In genomic region chr1:61736550-61736949, GRCm38 (mm10) we compare ENCODE assay signal across 21 mouse cellular contexts.
DNase-seq lines count a peak whose midpoint lies in the region; ATAC-seq and TF ChIP-seq lines count a peak whose summit lies in the region.
"Had no signal": no experiment of that assay in that cellular context is flagged by ENCODE, and none has a peak within 500 bp of the region (broad histone marks: within the 10 kb centered on the region; RNA-seq: fewer than 3 reads in every experiment).

No protein-coding gene starts in this region.

- WGBS in kidney, adult 2 months, result 37% methylated on average over 1 of the region's 1 CpGs
- 71% methylated on average over 1 of the region's 1 CpGs for WGBS in kidney, embryonic 14.5 days
- WGBS in liver, embryonic 14.5 days (ENCODE audit: insufficient replicate concordance), result 60% methylated on average over 1 of the region's 1 CpGs
- 54% methylated on average over 1 of the region's 1 CpGs for WGBS in stomach, embryonic 16.5 days
- 88% methylated on average over 1 of the region's 1 CpGs for WGBS in midbrain, embryonic 13.5 days

- H3K4me1 ChIP-seq in kidney, adult 2 months (ENCODE audit: control insufficient read depth, insufficient read depth, low read length), result no peaks in the 10 kb centered on the region; the same call in 1 of the 2 replicates
- no peaks in the 10 kb centered on the region for H3K4me1 ChIP-seq in kidney, embryonic 14.5 days (ENCODE audit: control insufficient read depth, insufficient read depth, low read length)
- no peaks in the 10 kb centered on the region; a peak in 1 of 4 replicates for H3K4me1 ChIP-seq in liver, embryonic 14.5 days (replicated peaks; ENCODE audit: control insufficient read depth in 2 of 2, insufficient read depth in 2 of 2, low read length in 1 of 2)
- no peaks in the 10 kb centered on the region; the same call in 1 of the 2 replicates for H3K4me1 ChIP-seq in stomach, embryonic 16.5 days (ENCODE audit: control insufficient read depth, insufficient read depth, low read length)
- no peaks in the 10 kb centered on the region for H3K4me1 ChIP-seq in midbrain, embryonic 13.5 days (replicated peaks)
- H3K4me1 ChIP-seq: embryonic facial prominence, embryonic 12.5 days; embryonic facial prominence, embryonic 15.5 days; hindbrain, embryonic 12.5 days had no signal

- H3K27me3 ChIP-seq in kidney, adult 2 months (replicated peaks; ENCODE audit: control insufficient read depth, insufficient read depth, low read length), result no peaks in the 10 kb centered on the region
- no peaks in the 10 kb centered on the region for H3K27me3 ChIP-seq in kidney, embryonic 14.5 days (ENCODE audit: control insufficient read depth, insufficient read depth, low read length)
- no peaks in the 10 kb centered on the region for H3K27me3 ChIP-seq in liver, embryonic 14.5 days (ENCODE audit: control insufficient read depth, insufficient read depth, low read length)
- no peaks in the 10 kb centered on the region for H3K27me3 ChIP-seq in stomach, embryonic 16.5 days (ENCODE audit: control insufficient read depth, insufficient read depth, low read length)
- H3K27me3 ChIP-seq in midbrain, embryonic 13.5 days, result no peaks in the 10 kb centered on the region
- H3K27me3 ChIP-seq: embryonic facial prominence, embryonic 12.5 days; embryonic facial prominence, embryonic 15.5 days; hindbrain, embryonic 12.5 days had no signal

- no peak for TF ChIP-seq POLR2A in kidney, adult 2 months (IDR thresholded peaks at IDR 0.05; ENCODE audit: low read depth, low read length)

- no peak for TF ChIP-seq CTCF in kidney, adult 2 months (conservative IDR thresholded peaks at IDR 0.05; ENCODE audit: insufficient read depth, insufficient read length, low read depth, low read length)
- TF ChIP-seq CTCF in liver, embryonic 14.5 days (IDR thresholded peaks at IDR 0.05; ENCODE audit: low read depth), result no peak

- no peak overlapping the region for H3K4me3 ChIP-seq in kidney, adult 2 months (ENCODE audit: insufficient read depth, low read depth, low read length)
- no peak overlapping the region for H3K4me3 ChIP-seq in kidney, embryonic 14.5 days (ENCODE audit: low read length)
- H3K4me3 ChIP-seq in liver, embryonic 14.5 days (ENCODE audit: insufficient read depth in 1 of 2, low read depth in 2 of 2, low read length in 2 of 2), result no peak overlapping the region
- no peak overlapping the region for H3K4me3 ChIP-seq in stomach, embryonic 16.5 days (replicated peaks; ENCODE audit: low read length)
- H3K4me3 ChIP-seq in midbrain, embryonic 13.5 days (replicated peaks), result no peak overlapping the region
- H3K4me3 ChIP-seq: embryonic facial prominence, embryonic 12.5 days; embryonic facial prominence, embryonic 15.5 days; gastrocnemius, adult 2 months; hindbrain, embryonic 12.5 days had no signal

- no peak overlapping the region for H3K9ac ChIP-seq in kidney, embryonic 14.5 days (ENCODE audit: low read depth, low read length)
- H3K9ac ChIP-seq in liver, embryonic 14.5 days (replicated peaks), result no peak overlapping the region
- no peak overlapping the region for H3K9ac ChIP-seq in stomach, embryonic 16.5 days (ENCODE audit: low read length)
- H3K9ac ChIP-seq in midbrain, embryonic 13.5 days (replicated peaks), result no peak overlapping the region
- H3K9ac ChIP-seq: embryonic facial prominence, embryonic 12.5 days; embryonic facial prominence, embryonic 15.5 days; forebrain, postnatal 0 days; hindbrain, embryonic 12.5 days had no signal

- no peak for TF ChIP-seq EP300 in liver, embryonic 14.5 days (IDR thresholded peaks at IDR 0.05; ENCODE audit: low read depth)

- no peaks in the 10 kb centered on the region for H3K36me3 ChIP-seq in kidney, adult 2 months (ENCODE audit: control insufficient read depth, insufficient read depth, low read length)
- no peaks in the 10 kb centered on the region for H3K36me3 ChIP-seq in kidney, embryonic 14.5 days (ENCODE audit: control insufficient read depth, insufficient read depth, low read length)
- H3K36me3 ChIP-seq in liver, embryonic 14.5 days (replicated peaks; ENCODE audit: control insufficient read depth, insufficient read depth, low read depth), result no peaks in the 10 kb centered on the region
- no peaks in the 10 kb centered on the region for H3K36me3 ChIP-seq in stomach, embryonic 16.5 days (ENCODE audit: control insufficient read depth, insufficient read depth, low read length)
- H3K36me3 ChIP-seq in midbrain, embryonic 13.5 days, result no peaks in the 10 kb centered on the region
- H3K36me3 ChIP-seq: embryonic facial prominence, embryonic 12.5 days; embryonic facial prominence, embryonic 15.5 days; hindbrain, embryonic 12.5 days had no signal

- DNase-seq in kidney, adult 2 months, result peak; percentile 28
- DNase-seq in liver, embryonic 14.5 days (ENCODE audit: low read depth in 3 of 3, low spot score in 3 of 3), result peak in 2 of 3 experiments; percentile 2
- DNase-seq in liver, result no peak
- DNase-seq in T-cell, adult 2 months (ENCODE audit: low spot score), result no peak
- DNase-seq: adrenal gland, postnatal 10 days; adrenal gland, postnatal 36 days; cerebellum, adult 18-20 months; cerebellum, adult 9-10 months; cerebellum, postnatal 25 days; forebrain, postnatal 0 days; gastrocnemius, adult 2 months; gastrocnemius, postnatal 14 days; heart, adult 11 months had no signal

- ATAC-seq in kidney, embryonic 14.5 days (ENCODE audit: low FRiP score, low TSS enrichment), result no peak
- no peak for ATAC-seq in liver, embryonic 14.5 days (ENCODE audit: insufficient read depth)
- ATAC-seq in stomach, embryonic 16.5 days (ENCODE audit: insufficient read depth, low FRiP score), result peak; percentile 79; the same call in 1 of the 2 replicates
- ATAC-seq in midbrain, embryonic 13.5 days, result no peak
- ATAC-seq: forebrain, embryonic 14.5 days; forebrain, postnatal 0 days had no signal

- no peak overlapping the region for H3K27ac ChIP-seq in kidney, adult 2 months (ENCODE audit: insufficient read depth, low read depth, low read length)
- H3K27ac ChIP-seq in kidney, embryonic 14.5 days (ENCODE audit: low read depth, low read length), result no peak overlapping the region
- H3K27ac ChIP-seq in liver, embryonic 14.5 days, result no peak overlapping the region
- H3K27ac ChIP-seq in stomach, embryonic 16.5 days (ENCODE audit: low read length), result no peak overlapping the region
- no peak overlapping the region for H3K27ac ChIP-seq in midbrain, embryonic 13.5 days
- H3K27ac ChIP-seq: embryonic facial prominence, embryonic 12.5 days; embryonic facial prominence, embryonic 15.5 days; gastrocnemius, adult 2 months; hindbrain, embryonic 12.5 days had no signal

- H3K4me2 ChIP-seq in kidney, embryonic 14.5 days (replicated peaks; ENCODE audit: low read depth, low read length), result no peak overlapping the region
- H3K4me2 ChIP-seq in liver, embryonic 14.5 days (ENCODE audit: low read depth), result no peak overlapping the region
- no peak overlapping the region for H3K4me2 ChIP-seq in stomach, embryonic 16.5 days (ENCODE audit: low read depth, low read length)
- no peak overlapping the region for H3K4me2 ChIP-seq in midbrain, embryonic 13.5 days (replicated peaks)
- H3K4me2 ChIP-seq: embryonic facial prominence, embryonic 12.5 days; embryonic facial prominence, embryonic 15.5 days; heart, embryonic 11.5 days; hindbrain, embryonic 12.5 days had no signal

- no peaks in the 10 kb centered on the region for H3K9me3 ChIP-seq in kidney, embryonic 14.5 days (ENCODE audit: control insufficient read depth, low read length)
- no peaks in the 10 kb centered on the region for H3K9me3 ChIP-seq in liver, embryonic 14.5 days (ENCODE audit: control insufficient read depth, low read length)
- H3K9me3 ChIP-seq in stomach, embryonic 16.5 days (replicated peaks; ENCODE audit: control insufficient read depth, low read length), result no peaks in the 10 kb centered on the region
- H3K9me3 ChIP-seq in midbrain, embryonic 13.5 days, result no peaks in the 10 kb centered on the region
- H3K9me3 ChIP-seq: embryonic facial prominence, embryonic 12.5 days; embryonic facial prominence, embryonic 15.5 days; hindbrain, embryonic 12.5 days had no signal

Comparison
In these comparisons a context has a peak if more than half of its experiments do, and no peak if none do; other contexts are left out.
1. DNase-seq: peak in kidney, adult 2 months (single experiment) and liver, embryonic 14.5 days (2 of 3); none in liver (single experiment) and T-cell, adult 2 months (single experiment).